Mouse (Mus musculus): ENCODE results near the gene C1qtnf9.

DNA sequence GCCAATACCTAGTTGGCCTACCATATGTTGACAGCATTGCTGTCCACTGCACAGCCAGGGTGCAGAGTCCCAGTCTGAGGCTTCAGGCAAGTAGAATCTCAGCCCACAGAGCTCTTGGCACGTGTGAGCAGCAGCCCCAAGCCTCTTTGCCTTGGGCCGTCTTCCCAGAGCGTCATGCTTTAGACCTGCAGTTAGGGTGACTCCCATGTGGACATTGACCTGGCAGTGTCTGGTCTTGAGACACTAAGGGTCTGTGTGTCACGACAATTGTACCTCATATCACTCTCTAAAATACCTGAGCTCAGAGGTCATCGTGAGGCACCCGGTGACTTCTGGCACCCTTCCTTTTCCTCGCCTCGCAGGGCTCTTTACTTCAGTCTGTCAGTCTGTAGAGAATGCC, 8.8 kb upstream of the C1qtnf9 start:
- TF ChIP-seq CTCF (IDR thresholded peaks at IDR 0.05; ENCODE audit: low read depth, low read length) (no peak), POLR2A (IDR thresholded peaks at IDR 0.05; ENCODE audit: extremely low read depth, insufficient read depth, low read length) (no peak)
